Mouse (Mus musculus) regulatory T cell (primary cell): Measurements from ENCODE around the gene Scmh1.
"Not testable (repeated sequence)": the region's sequence is repeated elsewhere in the genome, so short reads cannot be mapped to it uniquely, and the experiment has no call there.

Experiments
- in situ Hi-C: fragments of 300-600 bp; cut with MboI, MseI; formaldehyde crosslinking; loops from one replicate; pipeline ENCODE4 v1.15.1; 2025; ENCODE audit warnings: high pct_unique_total_duplicates

Scmh1 gene

GRCm38 (mm10) chr4:120405144-120405805, at the start of gene Scmh1:
Gene Scmh1, plus strand, starts transcription at chr4:120405281.
- in situ Hi-C loops: no loop called here

- in situ Hi-C loops: no loop called here
Measured at GRCm38 (mm10) chr4:120360011-120360521, 45.0 kb upstream of the Scmh1 start.

GRCm38 (mm10) chr4:120364729-120365128, 40.4 kb upstream of the Scmh1 start:
- in situ Hi-C loops: no loop called here

- in situ Hi-C loops: no loop called here
Measured at GRCm38 (mm10) chr4:120365456-120365855, 39.6 kb upstream of the Scmh1 start.

GRCm38 (mm10) chr4:120368031-120368430, 37.0 kb upstream of the Scmh1 start:
- in situ Hi-C loops: no loop called here

GRCm38 (mm10) chr4:120368663-120369062, 36.4 kb upstream of the Scmh1 start:
- in situ Hi-C loops: no loop called here

GRCm38 (mm10) chr4:120369156-120369555, 35.9 kb upstream of the Scmh1 start:
- in situ Hi-C loops: no loop called here

- in situ Hi-C loops: no loop called here
Measured at GRCm38 (mm10) chr4:120369861-120370366, 35.2 kb upstream of the Scmh1 start.

- in situ Hi-C loops: no loop called here
Measured at GRCm38 (mm10) chr4:120372838-120373237, 32.2 kb upstream of the Scmh1 start.

- in situ Hi-C loops: no loop called here
Measured at GRCm38 (mm10) chr4:120373813-120374212, 31.3 kb upstream of the Scmh1 start.

GRCm38 (mm10) chr4:120380811-120381391, 24.2 kb upstream of the Scmh1 start:
- in situ Hi-C loops: no loop called here

- in situ Hi-C loops: no loop called here
Measured at GRCm38 (mm10) chr4:120385496-120385895, 19.6 kb upstream of the Scmh1 start.

GRCm38 (mm10) chr4:120387496-120387895, 17.6 kb upstream of the Scmh1 start:
- in situ Hi-C loops: no loop called here

GRCm38 (mm10) chr4:120387968-120388367, 17.1 kb upstream of the Scmh1 start:
- in situ Hi-C loops: no loop called here

GRCm38 (mm10) chr4:120388998-120389542, 16.0 kb upstream of the Scmh1 start:
- in situ Hi-C loops: no loop called here

- in situ Hi-C loops: no loop called here
Measured at GRCm38 (mm10) chr4:120389546-120389945, 15.5 kb upstream of the Scmh1 start.

- in situ Hi-C loops: no loop called here
Measured at GRCm38 (mm10) chr4:120391591-120391990, 13.5 kb upstream of the Scmh1 start.

- in situ Hi-C loops: no loop called here
Measured at GRCm38 (mm10) chr4:120392341-120392740, 12.7 kb upstream of the Scmh1 start.

GRCm38 (mm10) chr4:120392748-120393147, 12.3 kb upstream of the Scmh1 start:
- in situ Hi-C loops: no loop called here

GRCm38 (mm10) chr4:120400251-120400650, 4.8 kb upstream of the Scmh1 start:
- in situ Hi-C loops: no loop called here

- in situ Hi-C loops: not testable (repeated sequence)
Measured at GRCm38 (mm10) chr4:120402105-120402504, 3.0 kb upstream of the Scmh1 start.

GRCm38 (mm10) chr4:120404247-120404646, 834 bp upstream of the Scmh1 start:
- in situ Hi-C loops: no loop called here

GRCm38 (mm10) chr4:120404778-120405143, 320 bp upstream of the Scmh1 start:
- in situ Hi-C loops: no loop called here
